Mouse (Mus musculus) hindbrain, embryonic 10.5 days (tissue): Measurements from ENCODE around the gene Plcxd3. TPM values are rescaled to one million over a fixed set of nuclear protein-coding genes. Genes with fewer than 3 reads are reported as not detected.
"Not testable (repeated sequence)": the region's sequence is repeated elsewhere in the genome, so short reads cannot be mapped to it uniquely, and the experiment has no call there.

Source experiments
- DNase-seq: peaks from one replicate; pipeline ENCODE4 v3.0.0-alpha.2; 2017; ENCODE audit warnings: low spot score
- H3K27ac ChIP-seq: fragments of 300-500 bp; sonication (generic); 2 replicates; pipeline ENCODE4 v1.5.1; 2016; ENCODE audit warnings: mild to moderate bottlenecking, moderate library complexity
- H3K27me3 ChIP-seq: fragments of 300-500 bp; sonication (generic); 2 replicates; pipeline ENCODE4 v1.6.1; 2016; ENCODE audit warnings: mild to moderate bottlenecking; ENCODE audit not compliant: poor library complexity, insufficient read depth, severe bottlenecking
- H3K36me3 ChIP-seq: fragments of 300-500 bp; sonication (generic); 2 replicates; pipeline ENCODE4 v1.6.1; 2016; ENCODE audit warnings: mild to moderate bottlenecking, moderate library complexity
- H3K4me1 ChIP-seq: fragments of 300-500 bp; sonication (generic); replicated peaks from 2 replicates; pipeline ENCODE4 v1.6.1; 2016; ENCODE audit warnings: mild to moderate bottlenecking
- H3K4me3 ChIP-seq: fragments of 300-500 bp; sonication (generic); 2 replicates; pipeline ENCODE4 v1.5.1; 2016; ENCODE audit warnings: mild to moderate bottlenecking, moderate library complexity
- H3K9me3 ChIP-seq: fragments of 300-500 bp; sonication (generic); 2 replicates; pipeline ENCODE4 v1.6.1; 2016; ENCODE audit warnings: mild to moderate bottlenecking, moderate library complexity
- WGBS: fragments of 180-500 bp; shearing (Covaris S2); methylation state at CpG from one replicate; pipeline ENCODE4 v1.1.7; 2016; 5-methylcytosine and 5-hydroxymethylcytosine counted together
- polyA plus RNA-seq: library from polyadenylated mRNA; unstranded; fragments of >200 nt; fragmentation: Nextera tagmentation; extraction: Ambion mirVana; gene quantifications from 2 replicates; pipeline ENCODE4 v1.2.1, GENCODE M21; 2016

Plcxd3 gene
- polyA plus RNA-seq, 1 experiment from 2014 or later = 10.8 TPM

DNA sequence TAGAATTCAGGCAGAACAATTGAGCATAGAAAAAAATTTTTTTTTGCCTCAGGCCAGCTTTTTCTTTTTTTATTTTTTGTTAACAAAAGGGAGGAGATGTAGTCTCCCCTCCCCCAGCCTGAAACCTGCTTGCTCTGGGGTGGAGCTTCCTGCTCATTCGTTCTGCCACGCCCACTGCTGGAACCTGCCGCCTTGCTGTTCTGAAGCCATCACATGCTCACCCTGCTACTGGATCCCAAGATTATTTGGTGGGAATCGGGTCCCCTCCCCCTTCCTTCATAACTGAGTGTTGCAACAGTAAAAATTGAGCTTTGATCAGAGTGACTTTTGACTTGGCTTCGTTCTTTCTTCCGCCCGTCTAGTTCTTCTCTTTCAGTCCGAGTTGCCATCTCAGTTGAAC lies 224.0 kb downstream of the Plcxd3 start:
- not testable (repeated sequence) for H3K27me3 ChIP-seq, H3K9me3 ChIP-seq, DNase-seq, H3K4me3 ChIP-seq, H3K27ac ChIP-seq, H3K36me3 ChIP-seq, H3K4me1 ChIP-seq
- WGBS = 94% methylated on average over 8 of the region's 8 CpGs

DNA sequence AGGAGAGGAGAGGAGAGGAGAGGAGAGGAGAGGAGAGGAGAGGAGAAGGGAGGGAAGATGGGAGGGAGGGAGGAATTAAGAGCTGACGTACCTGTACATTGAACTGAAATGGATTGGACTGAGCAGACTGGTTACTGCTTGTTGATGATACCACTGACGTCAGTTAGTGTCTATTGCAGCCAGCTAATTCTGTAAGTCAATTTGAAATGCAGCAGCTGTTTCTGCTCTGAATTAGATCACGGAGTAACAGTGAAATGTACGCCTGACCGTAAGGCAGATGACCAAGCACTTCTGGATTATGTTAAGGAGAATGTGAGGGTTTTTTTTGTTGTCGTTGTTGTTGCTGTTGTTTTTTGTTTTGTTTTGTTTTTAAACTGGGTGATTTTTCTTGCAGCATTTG lies 230.3 kb downstream of the Plcxd3 start:
- DNase-seq = no peak
- Histone ChIP-seq H3K27ac (no peak overlapping the region), H3K4me3 (no peak overlapping the region), H3K4me1 (no peaks in the 10 kb centered on the region), H3K27me3 (no peaks in the 10 kb centered on the region), H3K36me3 (no peaks in the 10 kb centered on the region), H3K9me3 (0 out of 2 replicates have a peak, but pooled peaks cover 4% of the 10 kb centered on the region)
- WGBS = 87% methylated on average over 6 of the region's 6 CpGs
